In genomic region chr11:53243199-53243598, GRCm38 (mm10) we compare ENCODE assay signal across 10 mouse cellular contexts. TPM values are rescaled to one million over a fixed set of nuclear protein-coding genes. Genes with fewer than 3 reads are reported as not detected.
DNase-seq lines count a peak whose midpoint lies in the region; TF ChIP-seq lines count a peak whose summit lies in the region.
"Had no signal": no experiment of that assay in that cellular context is flagged by ENCODE, and none has a peak within 500 bp of the region (broad histone marks: within the 10 kb centered on the region; RNA-seq: fewer than 3 reads in every experiment).

No protein-coding gene starts in this region.

- no peaks in the 10 kb centered on the region for H3K27me3 ChIP-seq in cerebellum, adult 2 months (ENCODE audit: control insufficient read depth, insufficient read depth, low read length)
- H3K27me3 ChIP-seq: limb, embryonic 15.5 days had no signal

- no peaks in the 10 kb centered on the region for H3K4me1 ChIP-seq in cerebellum, adult 2 months (ENCODE audit: control insufficient read depth, insufficient read depth, low read length)
- H3K4me1 ChIP-seq: limb, embryonic 15.5 days had no signal

- no peak overlapping the region for H3K27ac ChIP-seq in cerebellum, adult 2 months (ENCODE audit: insufficient read depth, low read length)
- H3K27ac ChIP-seq: limb, embryonic 15.5 days had no signal

- peak; percentile 74 for TF ChIP-seq CTCF in cerebellum, adult 2 months (IDR thresholded peaks at IDR 0.05; ENCODE audit: borderline replicate concordance, insufficient read depth, low read depth, low read length)

- DNase-seq in cerebellum, adult 18-20 months = peak; percentile 38 to 45
- no peak for DNase-seq in cerebellum, adult 11-12 months
- peak; percentile 30 to 42 for DNase-seq in left cerebral cortex, postnatal 14 days (ENCODE audit: low spot score in 2 of 2)
- DNase-seq in left cerebral cortex, adult 9 months (ENCODE audit: low spot score in 2 of 2) = no peak
- DNase-seq in cerebellum, adult 2 months = peak; percentile 20 to 36
- peak; percentile 25 for DNase-seq in induced T-regulatory cell, adult 2 months (ENCODE audit: low read depth)
- DNase-seq in thymus, postnatal 25 days = peak; percentile 18
- DNase-seq in ovary, postnatal 14 days (ENCODE audit: low spot score) = no peak

- intact Hi-C loops in left cerebral cortex, postnatal 14 days (cut with DNase I) = no loop called here

- H3K4me3 ChIP-seq in cerebellum, adult 2 months (replicated peaks; ENCODE audit: insufficient read depth, low read depth, low read length) = no peak overlapping the region
- H3K4me3 ChIP-seq: erythroblast, embryonic 14.5 days; limb, embryonic 15.5 days had no signal

- no peak for TF ChIP-seq POLR2A in cerebellum, adult 2 months (IDR thresholded peaks at IDR 0.05; ENCODE audit: borderline replicate concordance, insufficient read depth, low read length)

- WGBS in cerebellum, adult 2 months = 30% methylated on average over 11 of the region's 11 CpGs

RNA-seq across cellular contexts. Expression of gene Hspa4, which starts 57.1 kb away (rescaled TPM):
- total RNA-seq in left cerebral cortex, postnatal 14 days (2021) = 100 to 1,000 TPM; 186 to 187 TPM
- 86.9 and 87.9 TPM in 2 replicates for polyA plus RNA-seq in cerebellum, adult 2 months (2012; rRNA removed)

Comparison
In these comparisons a context has a peak if more than half of its experiments do, and no peak if none do; other contexts are left out.
1. DNase-seq: peak in cerebellum, adult 18-20 months (2 of 2), left cerebral cortex, postnatal 14 days (2 of 2), cerebellum, adult 2 months (2 of 2), induced T-regulatory cell, adult 2 months (single experiment) and thymus, postnatal 25 days (single experiment); none in cerebellum, adult 11-12 months (single experiment), left cerebral cortex, adult 9 months (0 of 2) and ovary, postnatal 14 days (single experiment).